9 mouse cellular contexts compared by ENCODE assay signal in the genomic region with DNA sequence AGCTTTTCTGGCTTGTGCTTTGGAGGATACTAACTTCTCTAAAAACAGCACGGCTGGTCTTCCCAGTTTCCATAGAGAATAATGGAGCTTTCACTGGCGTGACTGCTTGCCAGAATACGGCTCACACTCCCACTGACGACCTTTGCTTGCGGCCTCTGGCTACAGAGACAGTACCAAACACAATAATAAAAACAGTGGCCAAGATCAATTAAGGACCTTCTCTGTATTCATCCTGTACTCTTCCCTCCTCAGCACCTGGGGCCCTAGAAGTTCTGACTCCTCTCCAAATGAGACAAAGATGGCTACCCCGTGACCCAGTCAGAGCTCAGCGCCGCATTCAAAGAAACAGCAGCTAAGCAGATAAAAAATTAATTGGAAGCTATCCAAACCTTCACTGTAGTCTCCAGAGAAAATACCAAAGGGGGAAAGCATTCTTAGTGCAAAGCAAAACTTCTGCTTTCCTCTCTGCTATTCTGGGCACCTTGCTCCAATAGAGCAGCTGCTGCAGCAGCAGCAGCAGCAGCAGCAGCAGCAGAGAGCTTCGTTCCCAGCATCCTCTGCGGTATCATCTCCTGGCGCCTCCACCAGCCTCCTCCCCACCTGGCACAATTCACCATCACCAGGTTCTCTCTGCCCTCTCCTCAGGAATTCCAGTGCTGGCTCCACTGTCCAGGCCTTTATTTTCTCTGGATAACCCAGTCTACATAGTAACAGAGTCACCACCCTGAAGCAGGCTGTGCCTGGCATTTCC. TPM values are rescaled to one million over a fixed set of nuclear protein-coding genes. Genes with fewer than 3 reads are reported as not detected.
DNase-seq lines count a peak whose midpoint lies in the region; ATAC-seq and TF ChIP-seq lines count a peak whose summit lies in the region.
"Had no signal": no experiment of that assay in that cellular context is flagged by ENCODE, and none has a peak within 500 bp of the region (broad histone marks: within the 10 kb centered on the region; RNA-seq: fewer than 3 reads in every experiment).

No protein-coding gene starts in this region.

- peak overlapping the region; percentile 63 for H3K27ac ChIP-seq in embryonic facial prominence, embryonic 12.5 days
- no peak overlapping the region for H3K27ac ChIP-seq in embryonic facial prominence, embryonic 10.5 days (replicated peaks)
- H3K27ac ChIP-seq in lung, embryonic 14.5 days (ENCODE audit: low read depth): peak overlapping the region; percentile 87
- H3K27ac ChIP-seq in hindbrain, embryonic 16.5 days (ENCODE audit: low read depth, low read length): peak overlapping the region; percentile 60

- H3K4me3 ChIP-seq in embryonic facial prominence, embryonic 12.5 days: no peak overlapping the region
- H3K4me3 ChIP-seq in embryonic facial prominence, embryonic 10.5 days: no peak overlapping the region
- H3K4me3 ChIP-seq in lung, embryonic 14.5 days (ENCODE audit: low read depth, low read length): no peak overlapping the region
- no peak overlapping the region for H3K4me3 ChIP-seq in hindbrain, embryonic 16.5 days (ENCODE audit: low read length)

- no peak overlapping the region for H3K4me2 ChIP-seq in embryonic facial prominence, embryonic 12.5 days (replicated peaks)
- peak overlapping the region; percentile 18; the same call in 1 of the 2 replicates for H3K4me2 ChIP-seq in lung, embryonic 14.5 days
- peak overlapping the region; percentile 27 for H3K4me2 ChIP-seq in hindbrain, embryonic 16.5 days (ENCODE audit: low read length)

- H3K27me3 ChIP-seq in embryonic facial prominence, embryonic 12.5 days: no peaks in the 10 kb centered on the region
- no peaks in the 10 kb centered on the region for H3K27me3 ChIP-seq in embryonic facial prominence, embryonic 10.5 days (replicated peaks; ENCODE audit: low read depth, poor library complexity, severe bottlenecking)
- H3K27me3 ChIP-seq in lung, embryonic 14.5 days (ENCODE audit: insufficient read depth, low read length): no peaks in the 10 kb centered on the region
- no peaks in the 10 kb centered on the region for H3K27me3 ChIP-seq in hindbrain, embryonic 16.5 days (replicated peaks; ENCODE audit: control insufficient read depth, insufficient read depth, low read length)

- no peak for ATAC-seq in embryonic facial prominence, embryonic 12.5 days (ENCODE audit: insufficient number of reproducible peaks, insufficient read depth, low FRiP score, low TSS enrichment)
- peak; percentile 66 for ATAC-seq in lung, embryonic 14.5 days (ENCODE audit: insufficient read depth)
- peak; percentile 82 for ATAC-seq in hindbrain, embryonic 16.5 days

- H3K36me3 ChIP-seq in embryonic facial prominence, embryonic 12.5 days: no peaks in the 10 kb centered on the region
- peaks cover 24% of the 10 kb centered on the region for H3K36me3 ChIP-seq in embryonic facial prominence, embryonic 10.5 days (replicated peaks)
- H3K36me3 ChIP-seq in lung, embryonic 14.5 days (ENCODE audit: insufficient read depth): peaks cover 9% of the 10 kb centered on the region
- H3K36me3 ChIP-seq in hindbrain, embryonic 16.5 days (ENCODE audit: control insufficient read depth, insufficient read depth, low read length): no peaks in the 10 kb centered on the region

- DNase-seq in embryonic facial prominence, embryonic 10.5 days (ENCODE audit: low spot score): no peak
- peak; percentile 82 for DNase-seq in lung, embryonic 14.5 days
- DNase-seq in lung, postnatal 14 days: no peak
- peak; percentile 48 for DNase-seq in ovary, postnatal 14 days (ENCODE audit: low spot score)
- DNase-seq in right cerebral cortex, postnatal 14 days: no peak
- no peak for DNase-seq in thymus, postnatal 0 days (ENCODE audit: low spot score)
- DNase-seq: right cerebral cortex, adult 18-20 months had no signal

- peaks cover 34% of the 10 kb centered on the region for H3K4me1 ChIP-seq in embryonic facial prominence, embryonic 12.5 days
- peaks cover 30% of the 10 kb centered on the region for H3K4me1 ChIP-seq in embryonic facial prominence, embryonic 10.5 days
- H3K4me1 ChIP-seq in lung, embryonic 14.5 days (ENCODE audit: insufficient read depth): peaks cover 20% of the 10 kb centered on the region
- H3K4me1 ChIP-seq in hindbrain, embryonic 16.5 days (ENCODE audit: control insufficient read depth, insufficient read depth, low read depth, low read length): peaks cover 18% of the 10 kb centered on the region

- TF ChIP-seq CTCF in lung, embryonic 14.5 days (IDR thresholded peaks at IDR 0.05; ENCODE audit: low read depth): no peak

- no peaks in the 10 kb centered on the region for H3K9me3 ChIP-seq in embryonic facial prominence, embryonic 12.5 days
- no peaks in the 10 kb centered on the region for H3K9me3 ChIP-seq in embryonic facial prominence, embryonic 10.5 days
- H3K9me3 ChIP-seq in lung, embryonic 14.5 days (ENCODE audit: low read depth, low read length): no peaks in the 10 kb centered on the region
- no peaks in the 10 kb centered on the region for H3K9me3 ChIP-seq in hindbrain, embryonic 16.5 days (ENCODE audit: control insufficient read depth, low read length)

- H3K9ac ChIP-seq in embryonic facial prominence, embryonic 12.5 days: no peak overlapping the region
- H3K9ac ChIP-seq in lung, embryonic 14.5 days: no peak overlapping the region
- no peak overlapping the region for H3K9ac ChIP-seq in hindbrain, embryonic 16.5 days (ENCODE audit: low read depth, low read length)

- 62% methylated on average over 11 of the region's 11 CpGs for WGBS in embryonic facial prominence, embryonic 12.5 days
- 71% methylated on average over 11 of the region's 11 CpGs for WGBS in embryonic facial prominence, embryonic 10.5 days
- WGBS in lung, embryonic 14.5 days: 38% methylated on average over 11 of the region's 11 CpGs
- 28% methylated on average over 11 of the region's 11 CpGs for WGBS in hindbrain, embryonic 16.5 days

RNA-seq across cellular contexts. Expression of a gene that starts 20.6 kb away (rescaled TPM):
- 2.7 and 2.8 TPM in 2 replicates for polyA plus RNA-seq in embryonic facial prominence, embryonic 12.5 days (2016; fragmentation: Nextera tagmentation; extraction: Ambion mirVana)
- 2.1 and 2.5 TPM in 2 replicates for polyA plus RNA-seq in embryonic facial prominence, embryonic 10.5 days (2016; fragmentation: Nextera tagmentation; extraction: Ambion mirVana)
- polyA plus RNA-seq in lung, embryonic 14.5 days (2014; fragmentation: Nextera tagmentation; extraction: Ambion mirVana): 5.9 and 6.7 TPM in 2 replicates
- 0.55 and 0.61 TPM in 2 replicates for polyA plus RNA-seq in hindbrain, embryonic 16.5 days (2015; fragmentation: Nextera tagmentation; extraction: Ambion mirVana)
- polyA plus RNA-seq in thymus, postnatal 0 days (2015; fragmentation: Nextera tagmentation; extraction: Ambion mirVana): 0.10 and 0.17 TPM in 2 replicates

RNA-seq across cellular contexts. Expression of a gene that starts 26.9 kb away (rescaled TPM):
- polyA plus RNA-seq in embryonic facial prominence, embryonic 12.5 days (2016; fragmentation: Nextera tagmentation; extraction: Ambion mirVana): not detected in 2 replicates
- not detected in 2 replicates for polyA plus RNA-seq in embryonic facial prominence, embryonic 10.5 days (2016; fragmentation: Nextera tagmentation; extraction: Ambion mirVana)
- not detected in 2 replicates for polyA plus RNA-seq in lung, embryonic 14.5 days (2014; fragmentation: Nextera tagmentation; extraction: Ambion mirVana)
- polyA plus RNA-seq in hindbrain, embryonic 16.5 days (2015; fragmentation: Nextera tagmentation; extraction: Ambion mirVana): not detected in 2 replicates
- polyA plus RNA-seq in thymus, postnatal 0 days (2015; fragmentation: Nextera tagmentation; extraction: Ambion mirVana): not detected in 2 replicates

Comparison
In these comparisons a context has a peak if more than half of its experiments do, and no peak if none do; other contexts are left out.
1. DNase-seq: peak in lung, embryonic 14.5 days (single experiment) and ovary, postnatal 14 days (single experiment); none in embryonic facial prominence, embryonic 10.5 days (single experiment), lung, postnatal 14 days (single experiment), right cerebral cortex, postnatal 14 days (single experiment) and thymus, postnatal 0 days (single experiment).